10 mouse cellular contexts compared by ENCODE assay signal in the genomic region with DNA sequence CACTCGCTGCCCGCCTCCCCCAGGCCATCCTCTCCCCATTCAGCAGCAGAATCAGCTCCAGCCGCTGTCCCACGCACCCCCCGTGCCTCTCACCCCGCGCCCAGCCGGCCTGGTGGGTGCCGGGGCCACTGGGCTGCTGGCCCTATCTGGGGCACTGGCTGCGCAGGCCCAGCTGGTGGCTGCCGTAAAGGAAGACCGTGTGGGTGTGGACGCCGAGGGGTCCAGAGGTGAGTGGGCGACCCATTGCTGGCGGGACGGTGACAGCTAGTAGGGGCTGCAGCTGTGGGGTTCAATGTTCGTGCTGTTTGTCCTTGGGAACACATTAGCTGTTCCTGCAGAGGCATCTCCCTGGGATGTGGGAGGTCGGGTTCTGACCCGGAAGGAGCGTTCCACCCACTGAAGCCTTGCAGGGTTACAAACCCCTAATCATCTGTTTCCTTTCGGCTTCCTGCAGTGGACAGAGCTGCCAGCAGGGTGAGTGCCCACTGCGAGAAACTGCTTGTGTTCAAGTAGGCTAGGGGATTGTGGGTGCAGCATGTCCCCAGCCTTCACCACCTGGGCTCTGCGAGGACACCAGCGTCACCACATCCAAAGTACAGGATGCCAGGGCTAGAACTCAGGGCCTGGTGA. TPM values are rescaled to one million over a fixed set of nuclear protein-coding genes. Genes with fewer than 3 reads are reported as not detected.
DNase-seq lines count a peak whose midpoint lies in the region; ATAC-seq lines count a peak whose summit lies in the region.
"Had no signal": no experiment of that assay in that cellular context is flagged by ENCODE, and none has a peak within 500 bp of the region (broad histone marks: within the 10 kb centered on the region; RNA-seq: fewer than 3 reads in every experiment).

No protein-coding gene starts in this region.

- WGBS in hindbrain, embryonic 12.5 days = 55% methylated on average over 24 of the region's 25 CpGs
- 54% methylated on average over 25 of the region's 25 CpGs for WGBS in hindbrain, embryonic 14.5 days
- 47% methylated on average over 25 of the region's 25 CpGs for WGBS in embryonic facial prominence, embryonic 15.5 days

- no peaks in the 10 kb centered on the region for H3K9me3 ChIP-seq in hindbrain, embryonic 12.5 days (replicated peaks)
- H3K9me3 ChIP-seq in hindbrain, embryonic 14.5 days (ENCODE audit: control insufficient read depth, low read length) = 0 out of 2 replicates have a peak, but pooled peaks cover 4% of the 10 kb centered on the region
- H3K9me3 ChIP-seq in embryonic facial prominence, embryonic 15.5 days (replicated peaks) = no peaks in the 10 kb centered on the region
- H3K9me3 ChIP-seq: G1E; midbrain, embryonic 12.5 days had no signal

- H3K27ac ChIP-seq in hindbrain, embryonic 12.5 days = no peak overlapping the region
- H3K27ac ChIP-seq in hindbrain, embryonic 14.5 days = no peak overlapping the region
- H3K27ac ChIP-seq in embryonic facial prominence, embryonic 15.5 days (replicated peaks) = no peak overlapping the region
- H3K27ac ChIP-seq: midbrain, embryonic 12.5 days had no signal

- peaks cover 36% of the 10 kb centered on the region for H3K4me1 ChIP-seq in hindbrain, embryonic 12.5 days
- H3K4me1 ChIP-seq in hindbrain, embryonic 14.5 days (replicated peaks; ENCODE audit: control insufficient read depth, insufficient read depth, low read length) = peaks cover 12% of the 10 kb centered on the region
- H3K4me1 ChIP-seq in embryonic facial prominence, embryonic 15.5 days = peaks cover 63% of the 10 kb centered on the region

- DNase-seq in hindbrain, embryonic 14.5 days (ENCODE audit: low spot score) = no peak
- DNase-seq in CD4-positive, CD25-positive, alpha-beta regulatory T cell, adult 2 months (ENCODE audit: low read depth, low spot score) = peak; percentile 36
- DNase-seq in urinary bladder, postnatal 10 days (ENCODE audit: low spot score) = no peak
- no peak for DNase-seq in left cerebral cortex, adult 9 months (ENCODE audit: low spot score in 2 of 2)
- no peak for DNase-seq in urinary bladder, postnatal 25 days (ENCODE audit: low spot score)

- H3K4me2 ChIP-seq in hindbrain, embryonic 12.5 days (replicated peaks) = no peak overlapping the region
- no peak overlapping the region for H3K4me2 ChIP-seq in hindbrain, embryonic 14.5 days (replicated peaks)
- 0 out of 2 replicates have a peak overlapping the region, but pooled peaks have one; percentile 15 for H3K4me2 ChIP-seq in embryonic facial prominence, embryonic 15.5 days (replicated peaks)
- H3K4me2 ChIP-seq: midbrain, embryonic 12.5 days had no signal

- H3K4me3 ChIP-seq in hindbrain, embryonic 12.5 days = no peak overlapping the region
- no peak overlapping the region for H3K4me3 ChIP-seq in hindbrain, embryonic 14.5 days (replicated peaks; ENCODE audit: low read length)
- no peak overlapping the region for H3K4me3 ChIP-seq in embryonic facial prominence, embryonic 15.5 days (replicated peaks)
- H3K4me3 ChIP-seq: midbrain, embryonic 12.5 days had no signal

- peak overlapping the region; percentile 32 for H3K9ac ChIP-seq in hindbrain, embryonic 12.5 days
- no peak overlapping the region; the same call in 1 of the 2 replicates for H3K9ac ChIP-seq in hindbrain, embryonic 14.5 days
- no peak overlapping the region for H3K9ac ChIP-seq in embryonic facial prominence, embryonic 15.5 days
- H3K9ac ChIP-seq: midbrain, embryonic 12.5 days had no signal

- ATAC-seq in hindbrain, embryonic 12.5 days (ENCODE audit: low FRiP score) = no peak
- no peak for ATAC-seq in hindbrain, embryonic 14.5 days (ENCODE audit: low FRiP score)
- ATAC-seq in embryonic facial prominence, embryonic 15.5 days (ENCODE audit: insufficient number of reproducible peaks, low FRiP score, low TSS enrichment, low read depth) = no peak
- peak; percentile 80 for ATAC-seq in megakaryocyte, adult 5-6 weeks (ENCODE audit: poor library complexity, severe bottlenecking)

- H3K36me3 ChIP-seq in hindbrain, embryonic 12.5 days = no peaks in the 10 kb centered on the region
- H3K36me3 ChIP-seq in hindbrain, embryonic 14.5 days (replicated peaks; ENCODE audit: control insufficient read depth, insufficient read depth) = no peaks in the 10 kb centered on the region
- peaks cover 40% of the 10 kb centered on the region for H3K36me3 ChIP-seq in embryonic facial prominence, embryonic 15.5 days
- H3K36me3 ChIP-seq: G1E; midbrain, embryonic 12.5 days had no signal

- H3K27me3 ChIP-seq in hindbrain, embryonic 12.5 days = peaks cover 83% of the 10 kb centered on the region
- H3K27me3 ChIP-seq in hindbrain, embryonic 14.5 days (ENCODE audit: control insufficient read depth, insufficient read depth, low read length) = peaks cover 71% of the 10 kb centered on the region
- H3K27me3 ChIP-seq in embryonic facial prominence, embryonic 15.5 days = no peaks in the 10 kb centered on the region; the same call in 1 of the 2 replicates

RNA-seq across cellular contexts. Expression of gene Tle2, which starts 6.2 kb away (rescaled TPM):
- polyA plus RNA-seq in hindbrain, embryonic 12.5 days (2016; fragmentation: Nextera tagmentation; extraction: Ambion mirVana) = 30.6 and 32.1 TPM in 2 replicates
- 24.5 and 29.7 TPM in 2 replicates for polyA plus RNA-seq in hindbrain, embryonic 14.5 days (2014; fragmentation: Nextera tagmentation; extraction: Ambion mirVana)
- 63.1 and 73.7 TPM in 2 replicates for polyA plus RNA-seq in embryonic facial prominence, embryonic 15.5 days (2015; fragmentation: Nextera tagmentation; extraction: Ambion mirVana)
- total RNA-seq in megakaryocyte, adult 5-6 weeks (2015) = 1.1 and 3.3 TPM in 2 replicates
- 0.51 and 1.8 TPM in 2 replicates for total RNA-seq in megakaryocyte, adult 5-6 weeks (2017)

RNA-seq across cellular contexts. Expression of gene Tle6, which starts 20.3 kb away (rescaled TPM):
- 8.2 and 8.3 TPM in 2 replicates for polyA plus RNA-seq in hindbrain, embryonic 12.5 days (2016; fragmentation: Nextera tagmentation; extraction: Ambion mirVana)
- polyA plus RNA-seq in hindbrain, embryonic 14.5 days (2014; fragmentation: Nextera tagmentation; extraction: Ambion mirVana) = 4.2 and 4.8 TPM in 2 replicates
- 16.4 and 19.6 TPM in 2 replicates for polyA plus RNA-seq in embryonic facial prominence, embryonic 15.5 days (2015; fragmentation: Nextera tagmentation; extraction: Ambion mirVana)
- total RNA-seq in megakaryocyte, adult 5-6 weeks (2015) = 1.9 and 8.9 TPM in 2 replicates
- 6.5 and 11.4 TPM in 2 replicates for total RNA-seq in megakaryocyte, adult 5-6 weeks (2017)

RNA-seq across cellular contexts. Expression of gene Aes, which starts 21.3 kb away (rescaled TPM):
- 476 and 504 TPM in 2 replicates for polyA plus RNA-seq in hindbrain, embryonic 12.5 days (2016; fragmentation: Nextera tagmentation; extraction: Ambion mirVana)
- polyA plus RNA-seq in hindbrain, embryonic 14.5 days (2014; fragmentation: Nextera tagmentation; extraction: Ambion mirVana) = 524 and 550 TPM in 2 replicates
- 642 and 649 TPM in 2 replicates for polyA plus RNA-seq in embryonic facial prominence, embryonic 15.5 days (2015; fragmentation: Nextera tagmentation; extraction: Ambion mirVana)
- 345 and 384 TPM in 2 replicates for total RNA-seq in megakaryocyte, adult 5-6 weeks (2015)
- total RNA-seq in megakaryocyte, adult 5-6 weeks (2017) = 238 and 282 TPM in 2 replicates

RNA-seq across cellular contexts. Expression of gene BC025920, which starts 25.5 kb away (rescaled TPM):
- 1.2 and 1.3 TPM in 2 replicates for polyA plus RNA-seq in hindbrain, embryonic 12.5 days (2016; fragmentation: Nextera tagmentation; extraction: Ambion mirVana)
- 0.90 and 1.1 TPM in 2 replicates for polyA plus RNA-seq in hindbrain, embryonic 14.5 days (2014; fragmentation: Nextera tagmentation; extraction: Ambion mirVana)
- polyA plus RNA-seq in embryonic facial prominence, embryonic 15.5 days (2015; fragmentation: Nextera tagmentation; extraction: Ambion mirVana) = 0.84 and 1.3 TPM in 2 replicates
- total RNA-seq in megakaryocyte, adult 5-6 weeks (2015) = 1.7 and 2.0 TPM in 2 replicates
- total RNA-seq in megakaryocyte, adult 5-6 weeks (2017) = 2.3 and 2.4 TPM in 2 replicates

RNA-seq across cellular contexts. Expression of gene Gna11, which starts 35.6 kb away (rescaled TPM):
- polyA plus RNA-seq in hindbrain, embryonic 12.5 days (2016; fragmentation: Nextera tagmentation; extraction: Ambion mirVana) = 75.2 and 76.3 TPM in 2 replicates
- 87.5 and 95.5 TPM in 2 replicates for polyA plus RNA-seq in hindbrain, embryonic 14.5 days (2014; fragmentation: Nextera tagmentation; extraction: Ambion mirVana)
- polyA plus RNA-seq in embryonic facial prominence, embryonic 15.5 days (2015; fragmentation: Nextera tagmentation; extraction: Ambion mirVana) = 89.1 and 89.2 TPM in 2 replicates
- total RNA-seq in megakaryocyte, adult 5-6 weeks (2015) = 4.9 and 7.8 TPM in 2 replicates
- 7.1 and 8.1 TPM in 2 replicates for total RNA-seq in megakaryocyte, adult 5-6 weeks (2017)
